Mouse (Mus musculus) lung, adult 2 months (tissue): Measurements from ENCODE around the gene Pde4d.

Source experiments
- CTCF ChIP-seq: fragments of 200-500 bp; IDR thresholded peaks from 2 replicates; pipeline ENCODE4 v1.5.1; 2011; ENCODE audit warnings: mild to moderate bottlenecking, low read length, control low read depth; ENCODE audit not compliant: insufficient read depth
- POLR2A ChIP-seq: fragments of 200-500 bp; IDR thresholded peaks from 2 replicates; pipeline ENCODE4 v1.6.1; 2011; ENCODE audit warnings: low read depth, mild to moderate bottlenecking, control low read depth, low read length, borderline replicate concordance; ENCODE audit errors: extremely low read depth

DNA sequence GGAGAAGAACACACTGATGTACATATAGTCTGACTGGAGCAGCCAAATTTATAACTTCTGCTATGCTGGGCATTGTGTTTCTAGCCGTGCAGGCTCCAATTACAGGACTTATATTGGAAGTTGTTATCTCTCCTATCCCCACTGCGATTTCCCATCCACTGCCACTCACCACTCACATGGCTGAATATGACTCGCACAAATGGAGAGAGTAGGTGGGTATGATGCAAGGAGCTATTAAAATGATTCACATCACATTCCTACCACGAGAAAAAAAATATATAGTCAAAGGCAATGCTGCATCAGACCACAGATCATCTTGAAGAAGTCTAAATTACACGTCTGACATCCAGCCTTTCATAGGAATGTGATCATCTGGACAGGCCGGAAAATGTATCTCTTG is 725.5 kb downstream of the Pde4d start:
- TF ChIP-seq POLR2A (no peak), CTCF (no peak)
